Mouse (Mus musculus) MEL (cell line): ENCODE data around the gene Atp13a3. TPM values are rescaled to one million over a fixed set of nuclear protein-coding genes. Genes with fewer than 3 reads are reported as not detected.
A peak's percentile ranks its signal among the peaks of the same experiment; 100 is the strongest.

Source experiments
- DNase-seq: peaks from one replicate; pipeline ENCODE4 v3.0.0; 2011; ENCODE audit warnings: low read depth, low spot score
- H3K27ac ChIP-seq: 2 replicates; pipeline ENCODE4 v1.5.1; 2012; ENCODE audit warnings: low read depth, mild to moderate bottlenecking, control low read depth, low read length, moderate library complexity; ENCODE audit not compliant: control insufficient read depth
- H3K27me3 ChIP-seq, 2 experiments: fragments of 150-350 bp in 1 of 2; sonication (generic) in 1 of 2; 2 replicates each; pipeline ENCODE4 v1.6.1; 2012; ENCODE audit warnings: low read length in 2 of 2, mild to moderate bottlenecking in 2 of 2, improper control_type of control experiment in 1 of 2, moderate library complexity in 1 of 2; ENCODE audit not compliant: insufficient read depth in 2 of 2, control insufficient read depth in 1 of 2
- H3K36me3 ChIP-seq, 2 experiments: 2 replicates each; pipeline ENCODE4 v1.6.1; 2012 to 2014; ENCODE audit warnings: low read length in 2 of 2, improper control_type of control experiment in 1 of 2, inconsistent platforms in 1 of 2, mild to moderate bottlenecking in 1 of 2; ENCODE audit not compliant: insufficient read depth in 2 of 2, control insufficient read depth in 1 of 2
- H3K4me1 ChIP-seq, 2 experiments: fragments of 150-350 bp in 1 of 2; sonication (generic) in 1 of 2; 2 replicates each; pipeline ENCODE4 v1.6.1; 2012; ENCODE audit warnings: low read length in 2 of 2, improper control_type of control experiment in 1 of 2, mild to moderate bottlenecking in 1 of 2; ENCODE audit not compliant: insufficient read depth in 2 of 2, control insufficient read depth in 1 of 2
- H3K4me3 ChIP-seq, 2 experiments: fragments of 150-350 bp in 1 of 2; sonication (generic) in 1 of 2; 2 replicates each; pipeline ENCODE4 v1.5.1; 2012; ENCODE audit warnings: low read depth in 2 of 2, low read length in 2 of 2, mild to moderate bottlenecking in 2 of 2, moderate library complexity in 2 of 2, control low read depth in 1 of 2, improper control_type of control experiment in 1 of 2; ENCODE audit not compliant: control insufficient read depth in 1 of 2, insufficient read depth in 1 of 2
- H3K79me2 ChIP-seq: 2 replicates; pipeline ENCODE4 v1.6.1; 2012; ENCODE audit warnings: mild to moderate bottlenecking, low read length, moderate library complexity; ENCODE audit not compliant: control insufficient read depth, poor library complexity, insufficient read depth
- H3K9ac ChIP-seq: 2 replicates; pipeline ENCODE4 v1.6.1; 2012; ENCODE audit warnings: low read depth, mild to moderate bottlenecking, control low read depth, low read length, moderate library complexity; ENCODE audit not compliant: control insufficient read depth, poor library complexity, severe bottlenecking
- H3K9me3 ChIP-seq: fragments of 150-350 bp; sonication (generic); replicated peaks from 2 replicates; pipeline ENCODE4 v1.6.1; 2012; ENCODE audit warnings: mild to moderate bottlenecking, low read length, improper control_type of control experiment, moderate library complexity; ENCODE audit not compliant: insufficient read depth
- BHLHE40 ChIP-seq: IDR thresholded peaks from 2 replicates; pipeline ENCODE4 v1.6.1; 2012; ENCODE audit warnings: low read depth, mild to moderate bottlenecking, inconsistent platforms, low read length, improper control_type of control experiment, borderline replicate concordance
- CHD1 ChIP-seq: IDR thresholded peaks from 2 replicates; pipeline ENCODE4 v1.6.1; 2012; ENCODE audit warnings: low read depth, mild to moderate bottlenecking, inconsistent platforms, low read length, improper control_type of control experiment
- CHD2 ChIP-seq: IDR thresholded peaks from 2 replicates; pipeline ENCODE4 v1.6.1; 2011; ENCODE audit warnings: low read length, improper control_type of control experiment
- CTCF ChIP-seq, 3 experiments: IDR thresholded peaks in 2 of 3; conservative IDR thresholded peaks in 1 of 3; 2 replicates each; pipeline ENCODE4 v1.5.1; 2011 to 2012; ENCODE audit warnings: low read length in 3 of 3, low read depth in 2 of 3, mild to moderate bottlenecking in 2 of 3, improper control_type of control experiment in 1 of 3, inconsistent platforms in 1 of 3, mixed read lengths in 1 of 3, moderate library complexity in 1 of 3; ENCODE audit not compliant: control insufficient read depth in 1 of 3, insufficient read depth in 1 of 3, poor library complexity in 1 of 3, severe bottlenecking in 1 of 3
- E2F4 ChIP-seq: IDR thresholded peaks from 2 replicates; pipeline ENCODE4 v1.6.1; 2011; ENCODE audit warnings: low read depth, low read length, improper control_type of control experiment, borderline replicate concordance
- ELF1 ChIP-seq: IDR thresholded peaks from 2 replicates; pipeline ENCODE4 v1.6.1; 2014; ENCODE audit warnings: low read depth, mild to moderate bottlenecking, inconsistent platforms, low read length, improper control_type of control experiment, moderate library complexity
- EP300 ChIP-seq, 2 experiments: IDR thresholded peaks; 2 replicates each; pipeline ENCODE4 v1.6.1; 2011; ENCODE audit warnings: improper control_type of control experiment in 2 of 2, low read length in 2 of 2, low read depth in 1 of 2, mild to moderate bottlenecking in 1 of 2
- ETS1 ChIP-seq: IDR thresholded peaks from 2 replicates; pipeline ENCODE4 v1.6.1; 2012; ENCODE audit warnings: low read depth, mild to moderate bottlenecking, inconsistent platforms, low read length, improper control_type of control experiment, moderate library complexity
- GABPA ChIP-seq: IDR thresholded peaks from 2 replicates; pipeline ENCODE4 v1.6.1; 2012; ENCODE audit warnings: low read depth, mild to moderate bottlenecking, inconsistent platforms, low read length, improper control_type of control experiment, moderate library complexity
- GATA1 ChIP-seq: IDR thresholded peaks from 2 replicates; pipeline ENCODE4 v1.6.1; 2011; ENCODE audit warnings: low read depth, low read length, improper control_type of control experiment
- HCFC1 ChIP-seq: IDR thresholded peaks from 2 replicates; pipeline ENCODE4 v1.6.1; 2012; ENCODE audit warnings: low read depth, mild to moderate bottlenecking, inconsistent platforms, low read length, improper control_type of control experiment, moderate library complexity
- JUND ChIP-seq: IDR thresholded peaks from 2 replicates; pipeline ENCODE4 v1.6.1; 2011; ENCODE audit warnings: low read depth, mild to moderate bottlenecking, improper control_type of control experiment, low read length
- KAT2A ChIP-seq: conservative IDR thresholded peaks from 2 replicates; pipeline ENCODE4 v1.6.1; 2012; ENCODE audit warnings: low read depth, low read length, improper control_type of control experiment, inconsistent platforms
- MAX ChIP-seq: IDR thresholded peaks from 2 replicates; pipeline ENCODE4 v1.6.1; 2011; ENCODE audit warnings: low read length, improper control_type of control experiment
- MXI1 ChIP-seq: IDR thresholded peaks from 2 replicates; pipeline ENCODE4 v1.6.1; 2011; ENCODE audit warnings: mild to moderate bottlenecking, low read depth, low read length, improper control_type of control experiment
- MYC ChIP-seq: IDR thresholded peaks from 2 replicates; pipeline ENCODE4 v1.6.1; 2011; ENCODE audit warnings: low read depth, mild to moderate bottlenecking, low read length, improper control_type of control experiment, moderate library complexity
- NRF1 ChIP-seq: IDR thresholded peaks from 2 replicates; pipeline ENCODE4 v1.6.1; 2014; ENCODE audit warnings: low read depth, mild to moderate bottlenecking, inconsistent platforms, low read length, improper control_type of control experiment, moderate library complexity; ENCODE audit not compliant: poor library complexity, insufficient read depth, severe bottlenecking
- POLR2A ChIP-seq, 2 experiments: IDR thresholded peaks; 2 replicates each; pipeline ENCODE4 v1.6.1; 2011 to 2012; ENCODE audit warnings: low read length in 2 of 2, mild to moderate bottlenecking in 2 of 2, control low read depth in 1 of 2, improper control_type of control experiment in 1 of 2, low read depth in 1 of 2, moderate library complexity in 1 of 2; ENCODE audit not compliant: control insufficient read depth in 1 of 2, insufficient read depth in 1 of 2, poor library complexity in 1 of 2
- POLR2AphosphoS2 ChIP-seq: IDR thresholded peaks from 2 replicates; pipeline ENCODE4 v1.6.1; 2011; ENCODE audit warnings: low read length, improper control_type of control experiment
- POLR2AphosphoS5 ChIP-seq: IDR thresholded peaks from 2 replicates; pipeline ENCODE4 v1.6.1; 2012; ENCODE audit warnings: low read depth, borderline replicate concordance, mild to moderate bottlenecking, inconsistent platforms, low read length, moderate library complexity, mixed read lengths
- RAD21 ChIP-seq: IDR thresholded peaks from 2 replicates; pipeline ENCODE4 v1.6.1; 2011; ENCODE audit warnings: mild to moderate bottlenecking, low read depth, low read length, improper control_type of control experiment
- RCOR1 ChIP-seq: IDR thresholded peaks from 2 replicates; pipeline ENCODE4 v1.6.1; 2012; ENCODE audit warnings: low read depth, mild to moderate bottlenecking, inconsistent platforms, low read length, improper control_type of control experiment
- SIN3A ChIP-seq: IDR thresholded peaks from 2 replicates; pipeline ENCODE4 v1.6.1; 2012; ENCODE audit warnings: low read length, improper control_type of control experiment, inconsistent platforms
- SMC3 ChIP-seq: IDR thresholded peaks from 2 replicates; pipeline ENCODE4 v1.6.1; 2011; ENCODE audit warnings: low read depth, low read length, improper control_type of control experiment
- TAL1 ChIP-seq: IDR thresholded peaks from 2 replicates; pipeline ENCODE4 v1.6.1; 2012; ENCODE audit warnings: mild to moderate bottlenecking, inconsistent platforms, low read length, moderate library complexity, mixed read lengths
- USF1 ChIP-seq: IDR thresholded peaks from 2 replicates; pipeline ENCODE4 v1.6.1; 2014; ENCODE audit warnings: low read depth, mild to moderate bottlenecking, inconsistent platforms, low read length, improper control_type of control experiment, moderate library complexity
- USF2 ChIP-seq, 2 experiments: IDR thresholded peaks; 2 replicates each; pipeline ENCODE4 v1.6.1; 2011 to 2012; ENCODE audit warnings: improper control_type of control experiment in 2 of 2, low read length in 2 of 2, borderline replicate concordance in 1 of 2, inconsistent platforms in 1 of 2, low read depth in 1 of 2, mild to moderate bottlenecking in 1 of 2; ENCODE audit not compliant: insufficient read depth in 1 of 2
- ZKSCAN1 ChIP-seq: IDR thresholded peaks from 2 replicates; pipeline ENCODE4 v1.6.1; 2012; ENCODE audit warnings: low read depth, mild to moderate bottlenecking, inconsistent platforms, low read length, improper control_type of control experiment, moderate library complexity
- polyA plus RNA-seq, 2 experiments: library from polyadenylated mRNA; stranded (reverse) in 1 of 2; unstranded in 1 of 2; fragments of >175 nt in 1 of 2; fragments of >200 nt in 1 of 2; gene quantifications; 2 replicates each; pipeline versions ENCODE4 v1.2.1 to v1.2.4; 2012; ENCODE audit warnings: low replicate concordance in 2 of 2, low read depth in 1 of 2; ENCODE audit not compliant: insufficient read length in 2 of 2, insufficient read depth in 1 of 2, missing spikeins in 1 of 2
- total RNA-seq: library from RNA; depleted of rRNA; stranded (reverse); fragments of 300-350 nt; gene quantifications from 2 replicates; pipeline ENCODE4 v1.2.3, GENCODE M21; 2012

Gene Atp13a3
- total and polyA plus RNA-seq, 3 experiments, result 93.3 to 120 (median 117) TPM

DNA sequence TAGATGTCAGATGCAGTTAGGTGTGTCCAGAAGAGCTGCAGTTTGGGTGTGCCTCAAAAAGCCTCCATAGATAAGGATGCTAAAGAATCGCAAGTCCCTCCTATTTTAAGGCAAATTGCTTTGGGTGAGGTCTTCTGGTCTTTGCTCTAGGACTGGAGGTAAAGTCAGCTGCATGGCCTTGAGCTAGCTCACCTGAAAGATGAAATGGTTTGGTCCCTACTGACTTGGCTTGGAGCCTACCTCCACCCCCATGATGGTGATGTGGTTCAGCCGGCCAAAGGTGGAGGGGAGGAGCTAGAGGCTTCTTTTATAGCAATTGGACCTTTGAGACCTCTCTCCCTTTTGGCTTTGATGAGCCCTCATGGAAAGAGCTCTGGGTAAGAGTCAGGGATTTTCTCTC, 1.7 kb upstream of the Atp13a3 start (continued):
- TF ChIP-seq KAT2A, result no peak
- TF ChIP-seq, all 39 proteins: peak for 9

DNA sequence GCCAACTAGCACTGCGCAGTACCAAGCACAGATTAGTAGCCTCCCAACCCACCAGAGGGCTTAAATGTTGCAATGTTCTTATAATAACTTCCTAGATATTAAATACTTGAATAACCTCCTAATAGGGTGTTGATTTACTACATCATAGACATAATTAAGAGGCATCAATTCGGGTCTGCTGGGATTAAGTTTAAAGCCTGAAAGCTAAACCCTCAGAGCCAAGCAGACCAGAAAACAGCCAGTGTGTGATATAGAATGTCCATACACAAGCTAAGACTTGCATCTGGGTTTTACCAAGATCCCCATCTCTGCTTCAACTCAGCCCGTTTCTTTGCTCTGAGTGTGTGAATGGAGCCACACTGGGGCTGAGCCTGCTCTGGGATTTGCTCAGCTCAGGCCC, 2.2 kb downstream of the Atp13a3 start:
- Histone ChIP-seq H3K4me3 (no peak overlapping the region), H3K79me2 (no peaks in the 10 kb centered on the region), H3K36me3 (peaks cover 0 to 29% of the 10 kb centered on the region in 2 experiments; a peak in 2 of 4 replicates), H3K4me1 (peaks cover 21 to 30% of the 10 kb centered on the region in 2 experiments), H3K27me3 (no peaks in the 10 kb centered on the region), H3K9ac (no peak overlapping the region), H3K9me3 (no peaks in the 10 kb centered on the region), H3K27ac (no peak overlapping the region)
- no peak for DNase-seq
- TF ChIP-seq RAD21, result no peak

DNA sequence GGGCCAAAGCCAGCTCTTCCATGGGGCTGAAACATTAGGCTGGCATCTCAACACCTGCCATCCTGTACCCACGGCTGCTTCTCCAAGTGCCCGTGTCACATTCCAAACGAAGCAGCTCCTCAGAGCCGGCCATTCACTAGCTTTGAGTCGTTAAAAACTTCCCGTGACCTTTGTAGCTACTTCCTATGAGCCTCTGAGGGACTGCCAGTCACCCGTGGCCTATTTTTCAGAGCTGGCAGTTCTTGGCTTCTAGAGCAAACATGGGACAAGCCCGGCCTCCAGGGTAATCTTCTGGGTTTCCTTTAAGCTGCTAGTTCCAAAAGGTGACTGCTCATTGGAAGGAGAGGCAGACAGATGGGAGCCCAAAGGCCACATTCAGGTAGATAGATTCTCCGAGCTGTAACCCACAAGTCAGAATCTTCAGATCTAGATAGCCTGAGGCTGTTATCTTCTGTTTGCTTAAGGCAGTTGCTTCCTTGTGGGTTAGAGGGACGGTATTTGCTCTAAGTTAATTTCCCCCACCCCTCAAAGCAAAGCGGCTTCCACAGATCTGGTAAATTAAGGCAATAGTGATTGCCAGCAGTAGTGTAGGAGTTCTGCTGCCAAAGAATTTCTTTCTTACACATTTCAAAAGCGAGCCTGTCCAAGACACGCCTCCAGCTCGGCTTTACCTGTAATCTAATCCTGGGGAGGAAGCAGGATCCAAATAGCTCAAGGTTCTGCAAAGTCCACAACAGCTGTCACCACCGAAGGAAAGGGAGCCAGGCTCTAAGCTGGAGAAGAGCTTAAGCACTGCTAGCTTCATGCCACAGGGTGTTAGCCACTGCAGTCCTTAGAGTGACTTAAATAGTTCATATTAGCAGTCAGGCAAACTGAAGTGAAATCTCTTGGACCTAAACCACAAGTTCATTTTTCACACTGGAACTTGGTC, 8.4 kb downstream of the Atp13a3 start:
- Histone ChIP-seq H3K36me3 (peaks cover 0 to 22% of the 10 kb centered on the region in 2 experiments; a peak in 2 of 4 replicates), H3K27ac (peak overlapping the region; percentile 77), H3K4me1 (peaks cover 17 to 42% of the 10 kb centered on the region in 2 experiments), H3K9me3 (no peaks in the 10 kb centered on the region), H3K27me3 (no peaks in the 10 kb centered on the region), H3K4me3 (peak overlapping the region; percentile 42 to 62), H3K9ac (peak overlapping the region; percentile 55), H3K79me2 (no peaks in the 10 kb centered on the region)
- peak; percentile 58 for DNase-seq
- no peak for TF ChIP-seq HCFC1
- TF ChIP-seq POLR2A (IDR thresholded peaks at IDR 0.05; ENCODE audit: control insufficient read depth in 1 of 2, insufficient read depth in 1 of 2, low read depth in 1 of 2, low read length in 2 of 2, poor library complexity in 1 of 2), result no peak
- TF ChIP-seq ZKSCAN1, result no peak
- TF ChIP-seq POLR2AphosphoS2, result no peak
- TF ChIP-seq ETS1, result peak; percentile 55
- TF ChIP-seq SIN3A, result peak; percentile 45; the same call in 1 of the 2 replicates
- TF ChIP-seq MAX, result no peak
- TF ChIP-seq POLR2AphosphoS5, result no peak
- TF ChIP-seq CTCF (IDR thresholded peaks at IDR 0.05 in 2 of 3, conservative IDR thresholded peaks at IDR 0.05 in 1 of 3; ENCODE audit: control insufficient read depth in 1 of 3, insufficient read depth in 1 of 3, low read depth in 2 of 3, low read length in 3 of 3, poor library complexity in 1 of 3, severe bottlenecking in 1 of 3), result no peak
- no peak for TF ChIP-seq CHD2
- TF ChIP-seq USF2 (IDR thresholded peaks at IDR 0.05; ENCODE audit: borderline replicate concordance in 1 of 2, insufficient read depth in 1 of 2, low read depth in 1 of 2, low read length in 2 of 2), result no peak
- no peak for TF ChIP-seq CHD1
- peak; percentile 0 to 69; a peak in 2 of 4 replicates for TF ChIP-seq EP300 (IDR thresholded peaks at IDR 0.05; ENCODE audit: low read depth in 1 of 2, low read length in 2 of 2)
- no peak for TF ChIP-seq E2F4
- TF ChIP-seq MYC, result no peak
- peak; percentile 58 for TF ChIP-seq RCOR1
- peak; percentile 44; the same call in 1 of the 2 replicates for TF ChIP-seq MXI1
- no peak for TF ChIP-seq KAT2A
- TF ChIP-seq NRF1, result no peak
- no peak for TF ChIP-seq RAD21
- no peak for TF ChIP-seq ELF1
- TF ChIP-seq TAL1, result peak; percentile 32; the same call in 1 of the 2 replicates
- peak; percentile 48; the same call in 1 of the 2 replicates for TF ChIP-seq BHLHE40
- TF ChIP-seq GABPA, result no peak
- no peak for TF ChIP-seq JUND
- TF ChIP-seq SMC3, result no peak
- TF ChIP-seq GATA1, result peak; percentile 76
- TF ChIP-seq USF1, result no peak
